Mouse (Mus musculus) bone marrow macrophage, adult 2 months (primary cell): ENCODE measurements around the gene Lrrc36. TPM values are rescaled to one million over a fixed set of nuclear protein-coding genes. Genes with fewer than 3 reads are reported as not detected.
A peak's percentile ranks its signal among the peaks of the same experiment; 100 is the strongest.

Source experiments
- H3K27ac ChIP-seq: 2 replicates; pipeline ENCODE4 v1.5.1; 2012; ENCODE audit warnings: low read depth, low read length; ENCODE audit not compliant: insufficient read depth
- H3K4me1 ChIP-seq: 2 replicates; pipeline ENCODE4 v1.6.1; 2012; ENCODE audit warnings: low read length; ENCODE audit not compliant: control insufficient read depth, insufficient read depth
- H3K4me3 ChIP-seq: 2 replicates; pipeline ENCODE4 v1.5.1; 2012; ENCODE audit warnings: mild to moderate bottlenecking, low read length, moderate library complexity; ENCODE audit not compliant: insufficient read depth
- CTCF ChIP-seq: IDR thresholded peaks from 2 replicates; pipeline ENCODE4 v1.5.1; 2012; ENCODE audit warnings: low read depth, mild to moderate bottlenecking, low read length, moderate library complexity
- POLR2A ChIP-seq: IDR thresholded peaks from 2 replicates; pipeline ENCODE4 v1.6.1; 2012; ENCODE audit warnings: mild to moderate bottlenecking, low read depth, low read length, borderline replicate concordance
- polyA plus RNA-seq: library from polyadenylated mRNA; stranded (reverse); fragments of >200 nt; gene quantifications from 2 replicates; pipeline ENCODE4 v1.2.4, GENCODE M21; 2012; ENCODE audit not compliant: missing spikeins, insufficient read depth, insufficient read length

Lrrc36 gene
- polyA plus RNA-seq, 1 experiment, result not detected

- peaks cover 12% of the 10 kb centered on the region for H3K4me1 ChIP-seq
- H3K27ac ChIP-seq, result no peak overlapping the region
- TF ChIP-seq POLR2A (no peak), CTCF (no peak)
- no peak overlapping the region for H3K4me3 ChIP-seq
These were observed 80.1 kb downstream of the Lrrc36 start for GRCm38 (mm10) chr8:105493495-105493894.

GRCm38 (mm10) chr8:105494566-105494965, 81.2 kb downstream of the Lrrc36 start:
- no peak overlapping the region for H3K27ac ChIP-seq
- H3K4me3 ChIP-seq, result no peak overlapping the region
- peaks cover 16% of the 10 kb centered on the region for H3K4me1 ChIP-seq
- TF ChIP-seq POLR2A, result no peak

- H3K4me3 ChIP-seq, result peak overlapping the region; percentile 78
- peaks cover 20% of the 10 kb centered on the region for H3K4me1 ChIP-seq
- no peak overlapping the region for H3K27ac ChIP-seq
- TF ChIP-seq CTCF (no peak), POLR2A (no peak)
These were observed 82.3 kb downstream of the Lrrc36 start for GRCm38 (mm10) chr8:105495350-105496302.

- Histone ChIP-seq H3K4me3 (peak within 1 kb of the TSS; percentile 78), H3K4me1 (peaks cover 20% of the 10 kb centered on the region), H3K27ac (no peak within 1 kb of the TSS)
- no peak for TF ChIP-seq POLR2A
- peak; percentile 8; the same call in 1 of the 2 replicates for TF ChIP-seq CTCF
These were observed 83.2 kb downstream of the Lrrc36 start, which contains the start of gene Zdhhc1 for GRCm38 (mm10) chr8:105496439-105497180. Zdhhc1 (minus strand) TSS chr8:105496902.

GRCm38 (mm10) chr8:105499787-105500186, 86.4 kb downstream of the Lrrc36 start:
- peaks cover 32% of the 10 kb centered on the region for H3K4me1 ChIP-seq
- TF ChIP-seq CTCF (no peak), POLR2A (no peak)
- peak overlapping the region; percentile 1; the same call in 1 of the 2 replicates for H3K27ac ChIP-seq
- peak overlapping the region; percentile 40 for H3K4me3 ChIP-seq

- peaks cover 24% of the 10 kb centered on the region for H3K4me1 ChIP-seq
- H3K4me3 ChIP-seq, result no peak overlapping the region
- no peak for TF ChIP-seq CTCF
- H3K27ac ChIP-seq, result peak overlapping the region; percentile 28; the same call in 1 of the 2 replicates
These were observed 91.2 kb downstream of the Lrrc36 start for GRCm38 (mm10) chr8:105504617-105505016.

GRCm38 (mm10) chr8:105506977-105507376, 93.6 kb downstream of the Lrrc36 start:
- Histone ChIP-seq H3K27ac (no peak overlapping the region), H3K4me3 (no peak overlapping the region), H3K4me1 (peaks cover 28% of the 10 kb centered on the region)
- no peak for TF ChIP-seq POLR2A
- no peak for TF ChIP-seq CTCF

- no peak overlapping the region for H3K27ac ChIP-seq
- H3K4me1 ChIP-seq, result peaks cover 26% of the 10 kb centered on the region
- TF ChIP-seq CTCF (no peak), POLR2A (no peak)
- no peak overlapping the region for H3K4me3 ChIP-seq
These were observed 95.4 kb downstream of the Lrrc36 start for GRCm38 (mm10) chr8:105508758-105509157.

- no peak for TF ChIP-seq CTCF
- no peak for TF ChIP-seq POLR2A
- Histone ChIP-seq H3K27ac (no peak overlapping the region), H3K4me3 (no peak overlapping the region), H3K4me1 (peaks cover 22% of the 10 kb centered on the region)
These were observed 96.8 kb downstream of the Lrrc36 start for GRCm38 (mm10) chr8:105509997-105510735.

Other genes with a start within 250 kb of the Lrrc36 start
- gene Cbfb, start 242.9 kb upstream of the Lrrc36 start, polyA plus RNA-seq, result 124 and 130 TPM in 2 replicates
- gene D230025D16Rik, start 188.4 kb upstream of the Lrrc36 start, polyA plus RNA-seq, result 24.5 and 27.8 TPM in 2 replicates
- 1.1 and 1.6 TPM in 2 replicates for gene B3gnt9, start 158.4 kb upstream of the Lrrc36 start, polyA plus RNA-seq
- 23.6 and 26.2 TPM in 2 replicates for gene Tradd, start 149.0 kb upstream of the Lrrc36 start, polyA plus RNA-seq
- 6.5 and 6.8 TPM in 2 replicates for gene Fbxl8, start 148.9 kb upstream of the Lrrc36 start, polyA plus RNA-seq
- 4.7 and 5.0 TPM in 2 replicates for gene Hsf4, start 143.8 kb upstream of the Lrrc36 start, polyA plus RNA-seq
- gene Nol3, start 137.4 kb upstream of the Lrrc36 start, polyA plus RNA-seq, result 0.23 TPM in 1 of 2 replicates, not detected in the other
- gene 4931428F04Rik, start 123.7 kb upstream of the Lrrc36 start, polyA plus RNA-seq, result 0.67 and 1.3 TPM in 2 replicates
- gene Exoc3l, start 117.5 kb upstream of the Lrrc36 start, polyA plus RNA-seq, result 0.95 and 1.1 TPM in 2 replicates
- 40.6 and 47.6 TPM in 2 replicates for gene E2f4, start 115.9 kb upstream of the Lrrc36 start, polyA plus RNA-seq
- gene Elmo3, start 108.0 kb upstream of the Lrrc36 start, polyA plus RNA-seq, result 1.5 and 2.6 TPM in 2 replicates
- gene Lrrc29, start 87.3 kb upstream of the Lrrc36 start, polyA plus RNA-seq, result 3.1 and 3.2 TPM in 2 replicates
- 51.2 and 56.6 TPM in 2 replicates for gene Tmem208, start 87.2 kb upstream of the Lrrc36 start, polyA plus RNA-seq
- 16.5 and 18.0 TPM in 2 replicates for gene Fhod1, start 65.6 kb upstream of the Lrrc36 start, polyA plus RNA-seq
- gene Slc9a5, start 64.7 kb upstream of the Lrrc36 start, polyA plus RNA-seq, result 4.9 and 5.0 TPM in 2 replicates
- 0.24 TPM in 1 of 2 replicates, not detected in the other for gene Plekhg4, start 40.3 kb upstream of the Lrrc36 start, polyA plus RNA-seq
- not detected in 2 replicates for gene Kctd19, start 69 bp upstream of the Lrrc36 start, polyA plus RNA-seq
- 1.2 and 1.6 TPM in 2 replicates for gene Tppp3, start 58.0 kb downstream of the Lrrc36 start, polyA plus RNA-seq
- gene Zdhhc1, start 83.3 kb downstream of the Lrrc36 start, polyA plus RNA-seq, result 16.0 and 16.3 TPM in 2 replicates
- gene Hsd11b2, start 105.2 kb downstream of the Lrrc36 start, polyA plus RNA-seq, result not detected in 2 replicates
- gene Atp6v0d1, start 152.5 kb downstream of the Lrrc36 start, polyA plus RNA-seq, result 177 and 186 TPM in 2 replicates
- gene Ripor1, start 191.7 kb downstream of the Lrrc36 start, polyA plus RNA-seq, result 15.5 and 17.9 TPM in 2 replicates
- gene Ctcf, start 223.0 kb downstream of the Lrrc36 start, polyA plus RNA-seq, result 60.3 and 61.3 TPM in 2 replicates
- gene Agrp, start 223.8 kb downstream of the Lrrc36 start, polyA plus RNA-seq, result not detected in 2 replicates